Mouse (Mus musculus): ENCODE data around the gene 9030612E09Rik.

9030612E09Rik gene

DNA sequence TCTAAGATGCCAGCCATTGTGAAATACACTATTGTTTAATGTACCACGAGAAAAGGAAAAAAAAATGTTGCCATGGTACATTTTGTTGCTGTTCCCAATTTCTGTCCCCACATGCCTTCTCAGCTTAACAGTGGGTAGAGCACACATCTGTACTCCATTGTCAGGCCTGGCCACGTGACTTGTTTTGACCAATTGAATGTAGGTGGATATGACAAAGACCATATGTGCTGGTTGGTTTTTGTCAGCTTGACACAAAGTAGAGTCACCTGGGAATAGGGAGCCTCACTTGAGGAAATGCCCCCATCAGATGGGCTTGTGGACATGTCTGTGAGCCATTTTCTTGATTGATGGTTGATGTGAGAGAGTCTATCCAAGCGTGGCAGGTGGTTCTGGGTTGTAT is 29.4 kb downstream of the 9030612E09Rik start:
- no peak for DNase-seq (ENCODE audit: low read depth, low spot score)

DNA sequence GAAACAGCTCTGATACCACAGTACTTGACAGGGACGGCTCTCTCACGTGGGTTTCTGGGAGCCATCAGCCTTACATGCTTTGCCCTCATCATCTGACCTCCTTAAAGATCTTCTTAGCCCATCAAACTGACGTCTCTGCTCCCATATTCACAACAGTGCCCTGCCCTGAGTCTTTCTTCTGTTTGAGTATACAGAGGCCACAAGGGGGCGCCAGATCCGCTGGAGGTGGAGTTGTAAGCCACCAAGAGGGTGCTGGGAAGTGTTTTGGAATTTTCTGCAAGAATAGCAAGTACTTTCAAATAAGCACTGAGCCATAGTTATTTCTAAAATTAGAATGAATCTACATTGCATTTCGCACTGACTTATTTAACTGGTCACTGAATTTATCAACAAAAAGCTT is 37.4 kb downstream of the 9030612E09Rik start:
- DNase-seq (ENCODE audit: low read depth, low spot score) = peak; percentile 62

DNA sequence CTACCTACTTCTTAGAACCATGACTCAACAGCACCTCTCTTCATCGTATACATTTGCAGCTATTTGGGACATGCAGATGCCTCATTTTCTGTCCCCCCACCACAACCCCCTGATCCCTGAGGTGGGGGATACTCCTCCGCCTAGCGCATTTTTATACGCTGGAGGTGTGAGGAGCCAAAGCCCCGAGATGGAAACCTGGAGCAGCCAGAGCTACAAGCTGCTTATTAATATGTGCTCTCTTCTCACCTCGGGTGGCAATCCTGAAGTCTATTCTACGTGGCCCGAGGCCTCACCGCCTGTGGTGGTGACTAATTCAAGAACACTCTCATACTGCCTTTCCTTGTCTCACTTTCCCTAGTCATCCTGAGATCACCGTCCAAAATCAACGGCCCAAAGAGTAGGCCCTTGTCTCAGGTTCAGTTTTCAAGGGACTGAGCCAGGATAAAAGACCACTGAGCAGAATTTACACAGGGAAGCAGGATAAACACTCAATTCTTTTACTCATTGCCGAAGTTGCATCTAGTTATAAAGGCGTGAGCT is 42.9 kb downstream of the 9030612E09Rik start:
- no peak for DNase-seq (ENCODE audit: low read depth, low spot score)

DNA sequence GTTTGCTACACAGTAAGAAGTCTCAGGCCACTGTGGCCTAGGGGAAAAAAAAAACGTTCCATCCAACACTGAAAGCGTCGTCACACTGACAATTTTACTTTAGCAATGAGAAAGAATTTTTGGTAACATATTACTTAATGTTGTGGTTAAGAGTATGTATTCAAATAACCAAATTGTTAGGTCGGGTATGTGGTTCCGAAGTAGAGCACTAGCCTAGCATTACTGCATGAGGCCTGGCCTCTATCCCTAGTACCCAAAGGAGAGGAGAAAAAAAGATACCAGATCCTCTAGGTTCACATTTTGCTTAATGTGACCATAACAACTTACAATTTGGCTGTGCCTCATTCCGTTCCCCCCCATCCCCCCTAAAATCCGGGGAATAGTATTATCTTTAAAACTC is 46.0 kb downstream of the 9030612E09Rik start:
- DNase-seq (ENCODE audit: low read depth, low spot score) = no peak

DNA sequence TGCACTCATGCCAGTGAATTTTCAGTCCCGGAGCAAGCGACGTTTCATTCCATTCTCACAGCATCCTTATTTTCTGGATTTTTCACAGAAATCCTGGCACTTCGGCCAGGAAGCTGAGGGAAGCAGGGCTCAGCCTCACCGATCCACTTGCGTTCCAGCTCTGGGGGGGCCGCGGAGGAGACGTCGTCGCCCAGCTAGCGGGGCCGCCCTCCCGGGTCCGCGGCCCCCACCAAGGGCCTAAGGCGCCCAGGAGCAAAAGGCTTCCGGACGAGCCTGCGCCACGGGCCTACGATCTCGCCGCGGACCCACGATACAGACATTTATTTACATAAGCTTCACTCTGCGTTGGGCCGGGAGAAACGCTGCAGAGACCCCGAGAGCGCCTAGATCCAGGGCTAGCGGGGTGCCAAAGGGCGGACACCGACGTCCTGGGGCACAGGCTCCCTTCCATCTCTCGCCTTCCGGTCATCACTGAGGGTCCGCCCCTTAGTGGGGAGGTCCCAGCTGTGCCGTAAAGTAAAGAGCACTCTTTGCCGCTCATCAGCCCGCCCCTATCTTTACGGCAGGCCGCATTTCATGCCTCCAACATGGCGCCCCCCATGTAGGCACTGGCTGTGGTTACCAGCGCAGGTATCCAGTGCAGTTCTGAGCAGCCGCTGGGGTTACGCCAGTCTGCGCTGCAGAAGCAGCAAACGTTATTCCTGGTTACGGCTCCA is 46.6 kb downstream of the 9030612E09Rik start, which contains the start of gene Pdss2:
TSS of gene Pdss2 (plus strand) at position 577 of the 716 bp plus-strand sequence.
- DNase-seq (ENCODE audit: low read depth, low spot score) = peak; percentile 84

DNA sequence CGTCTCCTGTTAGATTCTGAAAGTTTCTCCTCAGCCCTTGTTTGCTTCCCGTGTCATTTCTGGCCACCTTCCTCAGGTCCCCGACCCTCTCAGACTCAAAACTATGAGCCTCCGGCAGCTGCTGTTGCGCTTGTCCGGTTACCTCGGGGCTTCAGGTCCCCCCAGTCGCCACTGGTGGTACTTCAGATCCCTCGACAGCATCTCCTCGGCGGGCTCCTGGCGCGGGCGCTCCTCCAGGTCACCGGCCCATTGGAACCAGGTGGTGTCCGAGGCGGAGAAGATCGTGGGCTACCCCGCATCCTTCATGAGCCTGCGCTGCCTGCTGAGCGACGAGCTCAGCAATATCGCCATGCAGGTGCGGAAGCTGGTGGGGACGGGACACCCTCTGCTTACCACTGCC is 47.2 kb downstream of the 9030612E09Rik start:
- no peak for DNase-seq (ENCODE audit: low read depth, low spot score)

DNA sequence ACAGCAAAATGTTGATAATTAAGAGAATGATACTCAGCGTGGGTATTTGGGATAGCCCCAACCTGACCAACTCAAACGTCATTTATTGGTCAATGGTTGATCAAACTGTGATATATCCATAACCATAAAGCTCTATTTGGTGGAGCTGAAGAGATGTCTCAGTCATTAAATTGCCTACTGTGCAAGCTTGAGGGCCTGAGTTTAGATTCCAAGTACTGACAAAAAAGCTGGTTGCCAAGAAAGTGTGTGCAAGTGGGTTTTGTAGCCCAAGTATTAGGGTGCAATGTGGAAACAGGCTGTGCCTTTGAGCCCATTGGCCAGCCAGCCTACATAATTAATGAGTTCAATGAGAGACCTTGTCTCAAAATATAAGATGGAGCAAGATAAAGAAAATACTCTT is 48.9 kb downstream of the 9030612E09Rik start:
- DNase-seq (ENCODE audit: low read depth, low spot score) = no peak
